Mouse (Mus musculus): Measurements from ENCODE around the gene Hs3st1. TPM values are rescaled to one million over a fixed set of nuclear protein-coding genes. Genes with fewer than 3 reads are reported as not detected.
"Not testable (repeated sequence)": the region's sequence is repeated elsewhere in the genome, so short reads cannot be mapped to it uniquely, and the experiment has no call there.

Hs3st1 gene
- 4.1 and 6.0 TPM in 2 replicates for polyA plus RNA-seq (2012; rRNA removed)

DNA sequence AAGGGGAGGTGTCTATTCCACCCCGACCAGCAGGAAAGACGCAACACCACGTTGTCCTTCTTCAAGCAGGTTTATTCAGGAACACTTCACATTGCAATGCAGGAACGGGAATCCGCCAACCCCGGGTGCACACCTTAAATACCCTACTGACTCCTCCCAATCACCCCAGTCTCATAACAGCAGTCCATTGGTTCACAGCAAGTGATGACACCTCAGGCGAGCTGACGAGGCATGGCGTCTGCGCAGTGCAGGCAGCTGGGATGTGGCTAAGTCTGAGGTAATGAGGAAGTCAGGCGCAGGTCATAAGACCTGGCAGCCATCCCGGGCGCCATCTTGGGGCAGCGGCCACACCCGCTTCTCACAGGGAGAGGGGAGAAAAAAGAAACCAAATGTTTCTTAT is at the start of gene Hs3st1:
TSS of gene Hs3st1 (minus strand) at position 101 of the 400 bp plus-strand sequence.
- WGBS: 95% methylated on average over 15 of the region's 15 CpGs
- not testable (repeated sequence) for H3K36me3 ChIP-seq (ENCODE audit: control insufficient read depth, insufficient read depth, low read length); DNase-seq; H3K4me1 ChIP-seq (replicated peaks; ENCODE audit: control insufficient read depth, insufficient read depth, low read length); H3K27me3 ChIP-seq (ENCODE audit: control insufficient read depth, insufficient read depth, low read length); H3K27ac ChIP-seq (ENCODE audit: control insufficient read depth, insufficient read depth, low read length); H3K4me3 ChIP-seq (ENCODE audit: control insufficient read depth, insufficient read depth, low read length)

DNA sequence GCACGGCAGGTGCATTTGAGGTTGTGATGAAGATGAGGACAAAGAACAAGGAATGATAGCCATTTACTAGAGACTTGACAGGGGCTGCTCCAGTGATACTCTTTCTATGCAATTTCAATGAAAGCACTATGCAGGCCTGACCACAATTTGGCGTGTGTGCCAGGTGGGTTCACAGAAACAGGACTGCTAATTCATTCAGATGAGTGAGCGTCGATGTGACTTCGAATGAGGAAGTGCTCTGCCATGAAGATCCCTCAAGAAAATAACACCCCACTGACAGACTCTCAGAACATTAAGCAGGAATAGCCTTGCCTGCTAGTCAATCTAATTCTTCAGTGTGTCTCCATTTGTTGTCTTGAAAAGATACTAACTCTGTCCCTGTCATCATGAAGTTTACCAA is 49.4 kb upstream of the Hs3st1 start:
- WGBS: 30% methylated on average over 5 of the region's 5 CpGs
- TF ChIP-seq CTCF (IDR thresholded peaks at IDR 0.05; ENCODE audit: borderline replicate concordance, control insufficient read depth, extremely low read depth, insufficient read depth, low read length, poor library complexity) (no peak), POLR2A (IDR thresholded peaks at IDR 0.05; ENCODE audit: control insufficient read depth, extremely low read depth, insufficient read depth, low read length, poor library complexity) (no peak)

GRCm38 (mm10) chr5:39803941-39804340 is 48.7 kb upstream of the Hs3st1 start:
- H3K4me1 ChIP-seq (replicated peaks; ENCODE audit: control insufficient read depth, insufficient read depth, low read length): no peaks in the 10 kb centered on the region
- 93% methylated on average over 3 of the region's 3 CpGs for WGBS
- TF ChIP-seq POLR2A (IDR thresholded peaks at IDR 0.05; ENCODE audit: control insufficient read depth, extremely low read depth, insufficient read depth, low read length, poor library complexity) (no peak), CTCF (IDR thresholded peaks at IDR 0.05; ENCODE audit: borderline replicate concordance, control insufficient read depth, extremely low read depth, insufficient read depth, low read length, poor library complexity) (no peak)
- H3K27me3 ChIP-seq (ENCODE audit: control insufficient read depth, insufficient read depth, low read length): no peaks in the 10 kb centered on the region
- no peak overlapping the region for H3K27ac ChIP-seq (ENCODE audit: control insufficient read depth, insufficient read depth, low read length)
- no peaks in the 10 kb centered on the region for H3K36me3 ChIP-seq (ENCODE audit: control insufficient read depth, insufficient read depth, low read length)
- H3K4me3 ChIP-seq (ENCODE audit: control insufficient read depth, insufficient read depth, low read length): no peak overlapping the region
- DNase-seq: no peak

More for the DNA sequence above, 49.4 kb upstream of the Hs3st1 start:
- Histone ChIP-seq H3K4me3 (ENCODE audit: control insufficient read depth, insufficient read depth, low read length) (no peak overlapping the region), H3K27me3 (ENCODE audit: control insufficient read depth, insufficient read depth, low read length) (no peaks in the 10 kb centered on the region), H3K27ac (ENCODE audit: control insufficient read depth, insufficient read depth, low read length) (no peak overlapping the region), H3K36me3 (ENCODE audit: control insufficient read depth, insufficient read depth, low read length) (no peaks in the 10 kb centered on the region), H3K4me1 (replicated peaks; ENCODE audit: control insufficient read depth, insufficient read depth, low read length) (no peaks in the 10 kb centered on the region)
- no peak for DNase-seq

DNA sequence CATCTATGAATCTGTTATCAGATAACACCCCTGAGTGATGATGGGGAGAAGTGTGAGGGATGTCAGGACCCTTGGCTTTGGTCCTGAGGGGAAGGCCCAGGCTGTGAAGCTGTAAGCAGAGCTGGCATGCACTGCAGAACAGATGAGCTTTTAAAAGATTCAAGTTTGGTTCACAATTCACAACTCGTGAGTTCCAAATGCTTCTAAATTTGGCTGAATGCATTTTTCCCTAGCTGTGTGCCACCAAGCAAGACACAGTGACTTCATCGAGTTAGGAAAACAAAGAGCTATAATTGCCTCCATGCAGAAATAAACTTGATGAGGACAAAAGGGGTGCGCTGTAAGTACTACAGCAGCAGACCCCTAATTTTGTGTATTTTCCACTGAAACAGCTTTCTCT is 48.2 kb upstream of the Hs3st1 start:
- Histone ChIP-seq H3K4me3 (ENCODE audit: control insufficient read depth, insufficient read depth, low read length) (no peak overlapping the region), H3K36me3 (ENCODE audit: control insufficient read depth, insufficient read depth, low read length) (no peaks in the 10 kb centered on the region), H3K4me1 (replicated peaks; ENCODE audit: control insufficient read depth, insufficient read depth, low read length) (no peaks in the 10 kb centered on the region), H3K27ac (ENCODE audit: control insufficient read depth, insufficient read depth, low read length) (no peak overlapping the region), H3K27me3 (ENCODE audit: control insufficient read depth, insufficient read depth, low read length) (no peaks in the 10 kb centered on the region)
- WGBS: 97% methylated on average over 3 of the region's 3 CpGs
- TF ChIP-seq POLR2A (IDR thresholded peaks at IDR 0.05; ENCODE audit: control insufficient read depth, extremely low read depth, insufficient read depth, low read length, poor library complexity) (no peak), CTCF (IDR thresholded peaks at IDR 0.05; ENCODE audit: borderline replicate concordance, control insufficient read depth, extremely low read depth, insufficient read depth, low read length, poor library complexity) (no peak)
- no peak for DNase-seq

DNA sequence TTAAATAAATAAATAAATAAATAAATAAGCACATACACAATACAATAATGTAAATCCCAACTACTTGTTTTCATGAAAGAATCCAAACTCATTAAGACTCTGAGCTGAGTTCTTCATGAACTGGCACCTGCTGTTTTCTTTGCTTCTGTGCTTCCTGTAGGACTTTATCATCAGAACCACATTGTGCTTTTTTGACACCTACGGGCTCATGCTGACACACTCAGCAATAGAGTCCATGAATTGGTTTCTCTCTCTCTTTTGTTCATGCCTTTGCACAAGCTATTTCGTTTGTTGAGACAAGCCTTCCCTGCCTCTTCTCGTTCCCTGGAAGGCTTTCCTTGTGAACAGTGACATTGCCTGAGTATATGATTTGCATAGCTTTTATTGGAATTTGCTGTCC is 46.8 kb upstream of the Hs3st1 start:
- 50% methylated on average over 3 of the region's 3 CpGs for WGBS
- DNase-seq: no peak
- TF ChIP-seq CTCF (IDR thresholded peaks at IDR 0.05; ENCODE audit: borderline replicate concordance, control insufficient read depth, extremely low read depth, insufficient read depth, low read length, poor library complexity) (no peak), POLR2A (IDR thresholded peaks at IDR 0.05; ENCODE audit: control insufficient read depth, extremely low read depth, insufficient read depth, low read length, poor library complexity) (no peak)
- H3K36me3 ChIP-seq (ENCODE audit: control insufficient read depth, insufficient read depth, low read length): no peaks in the 10 kb centered on the region
- H3K27ac ChIP-seq (ENCODE audit: control insufficient read depth, insufficient read depth, low read length): no peak overlapping the region
- H3K27me3 ChIP-seq (ENCODE audit: control insufficient read depth, insufficient read depth, low read length): no peaks in the 10 kb centered on the region
- no peak overlapping the region for H3K4me3 ChIP-seq (ENCODE audit: control insufficient read depth, insufficient read depth, low read length)
- H3K4me1 ChIP-seq (replicated peaks; ENCODE audit: control insufficient read depth, insufficient read depth, low read length): no peaks in the 10 kb centered on the region

DNA sequence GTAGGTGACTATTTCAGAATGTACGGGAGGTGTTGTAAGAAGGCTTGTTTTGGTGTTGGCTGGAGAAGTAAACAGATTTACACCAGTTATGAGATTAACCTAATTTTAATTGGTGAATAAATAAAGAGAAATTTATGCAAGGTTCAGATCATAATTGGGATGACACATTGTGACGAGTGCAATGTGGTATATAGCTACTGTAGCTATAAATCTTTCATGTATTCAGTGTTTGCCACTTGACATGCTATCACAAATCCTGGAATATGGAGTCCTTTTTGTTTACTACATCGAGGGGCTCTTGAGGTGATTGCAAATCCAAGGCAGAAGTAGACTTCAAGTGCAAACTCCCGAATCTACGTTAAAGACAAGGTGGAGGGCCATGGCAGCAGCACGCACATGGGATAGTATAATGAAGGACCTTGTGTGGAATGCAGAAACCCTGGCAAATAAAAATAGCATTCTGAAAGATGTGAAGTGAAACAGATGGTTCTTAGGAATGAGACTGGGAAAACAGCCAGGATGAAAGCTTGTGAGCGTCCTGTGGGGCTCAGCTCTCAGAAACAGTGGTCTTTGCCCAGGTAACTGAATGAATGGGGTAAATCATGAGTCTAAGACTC is 21.9 kb upstream of the Hs3st1 start:
- no peak overlapping the region for H3K4me3 ChIP-seq (ENCODE audit: control insufficient read depth, insufficient read depth, low read length)
- DNase-seq: no peak
- H3K27me3 ChIP-seq (ENCODE audit: control insufficient read depth, insufficient read depth, low read length): no peaks in the 10 kb centered on the region
- TF ChIP-seq POLR2A (IDR thresholded peaks at IDR 0.05; ENCODE audit: control insufficient read depth, extremely low read depth, insufficient read depth, low read length, poor library complexity): no peak
- no peak for TF ChIP-seq CTCF (IDR thresholded peaks at IDR 0.05; ENCODE audit: borderline replicate concordance, control insufficient read depth, extremely low read depth, insufficient read depth, low read length, poor library complexity)
- WGBS: 94% methylated on average over 7 of the region's 7 CpGs
- H3K27ac ChIP-seq (ENCODE audit: control insufficient read depth, insufficient read depth, low read length): no peak overlapping the region
- H3K36me3 ChIP-seq (ENCODE audit: control insufficient read depth, insufficient read depth, low read length): no peaks in the 10 kb centered on the region
- H3K4me1 ChIP-seq (replicated peaks; ENCODE audit: control insufficient read depth, insufficient read depth, low read length): no peaks in the 10 kb centered on the region

GRCm38 (mm10) chr5:39771680-39772348 is 16.5 kb upstream of the Hs3st1 start:
- no peaks in the 10 kb centered on the region for H3K27me3 ChIP-seq (ENCODE audit: control insufficient read depth, insufficient read depth, low read length)
- no peak overlapping the region for H3K4me3 ChIP-seq (ENCODE audit: control insufficient read depth, insufficient read depth, low read length)
- TF ChIP-seq CTCF (IDR thresholded peaks at IDR 0.05; ENCODE audit: borderline replicate concordance, control insufficient read depth, extremely low read depth, insufficient read depth, low read length, poor library complexity) (no peak), POLR2A (IDR thresholded peaks at IDR 0.05; ENCODE audit: control insufficient read depth, extremely low read depth, insufficient read depth, low read length, poor library complexity) (no peak)
- no peak overlapping the region for H3K27ac ChIP-seq (ENCODE audit: control insufficient read depth, insufficient read depth, low read length)
- H3K36me3 ChIP-seq (ENCODE audit: control insufficient read depth, insufficient read depth, low read length): no peaks in the 10 kb centered on the region
- 85% methylated on average over 5 of the region's 5 CpGs for WGBS
- DNase-seq: no peak
- H3K4me1 ChIP-seq (replicated peaks; ENCODE audit: control insufficient read depth, insufficient read depth, low read length): no peaks in the 10 kb centered on the region

Measured in thymus, adult 2 months (tissue).